Mouse (Mus musculus) forebrain, embryonic 12.5 days (tissue): ENCODE results near the gene Cyp26a1. TPM values are rescaled to one million over a fixed set of nuclear protein-coding genes. Genes with fewer than 3 reads are reported as not detected.

Experiments
- polyA plus RNA-seq: library from polyadenylated mRNA; unstranded; fragments of >200 nt; fragmentation: Nextera tagmentation; extraction: Ambion mirVana; gene quantifications from 2 replicates; pipeline ENCODE4 v1.2.1, GENCODE M21; 2016

The Cyp26a1 gene
- polyA plus RNA-seq, 1 experiment from 2014 or later, result 0.65 TPM

Other genes starting within 250 kb of the Cyp26a1 start
- gene Exoc6, start 147.4 kb upstream of the Cyp26a1 start, polyA plus RNA-seq, result 9.7 and 11.4 TPM in 2 replicates
- not detected in 2 replicates for gene Cyp26c1, start 12.2 kb upstream of the Cyp26a1 start, polyA plus RNA-seq